Mouse (Mus musculus) forebrain, embryonic 11.5 days (tissue): ENCODE measurements around the gene Nfyc. TPM values are rescaled to one million over a fixed set of nuclear protein-coding genes. Genes with fewer than 3 reads are reported as not detected.
A peak's percentile ranks its signal among the peaks of the same experiment; 100 is the strongest.

Experiments used
- ATAC-seq: fragments of 200-750 bp; cut with Nextera tagmentation; replicated peaks from 2 replicates; pipeline ENCODE4 v1.8.0; 2017; ENCODE audit warnings: moderate TSS enrichment; ENCODE audit not compliant: low FRiP score
- DNase-seq: peaks from one replicate; pipeline ENCODE4 v3.0.0-alpha.2; 2017; ENCODE audit warnings: low spot score
- H3K27ac ChIP-seq: fragments of 300-500 bp; sonication (generic); 2 replicates; pipeline ENCODE4 v1.5.1; 2014; ENCODE audit warnings: low read depth, low read length
- H3K27me3 ChIP-seq: fragments of 300-500 bp; sonication (generic); 2 replicates; pipeline ENCODE4 v1.6.1; 2014; ENCODE audit warnings: mild to moderate bottlenecking, low read length, mixed read lengths; ENCODE audit not compliant: control insufficient read depth, insufficient read depth
- H3K36me3 ChIP-seq: fragments of 300-500 bp; sonication (generic); 2 replicates; pipeline ENCODE4 v1.6.1; 2014; ENCODE audit warnings: mild to moderate bottlenecking, low read length, moderate library complexity, mixed read lengths; ENCODE audit not compliant: control insufficient read depth, insufficient read depth
- H3K4me1 ChIP-seq: fragments of 300-500 bp; sonication (generic); replicated peaks from 2 replicates; pipeline ENCODE4 v1.6.1; 2014; ENCODE audit warnings: low read length, mixed read lengths; ENCODE audit not compliant: control insufficient read depth, insufficient read depth
- H3K4me2 ChIP-seq: fragments of 300-500 bp; sonication (generic); 2 replicates; pipeline ENCODE4 v1.6.1; 2014; ENCODE audit warnings: low read depth, mild to moderate bottlenecking, low read length, moderate library complexity, mixed read lengths; ENCODE audit not compliant: severe bottlenecking
- H3K4me3 ChIP-seq: fragments of 300-500 bp; sonication (generic); 2 replicates; pipeline ENCODE4 v1.5.1; 2014; ENCODE audit warnings: low read depth, low read length
- H3K9ac ChIP-seq: fragments of 300-500 bp; sonication (generic); 2 replicates; pipeline ENCODE4 v1.6.1; 2014; ENCODE audit warnings: low read length
- H3K9me3 ChIP-seq: fragments of 300-500 bp; sonication (generic); 2 replicates; pipeline ENCODE4 v1.6.1; 2016; ENCODE audit warnings: low read length, mixed read lengths; ENCODE audit not compliant: control insufficient read depth
- WGBS: fragments of 180-500 bp; shearing (Covaris S2); extraction: QIAGEN DNeasy Blood & Tissue Kit; methylation state at CpG from one replicate; pipeline ENCODE4 v1.1.7; 2014; 5-methylcytosine and 5-hydroxymethylcytosine counted together
- polyA plus RNA-seq: library from polyadenylated mRNA; unstranded; fragments of >200 nt; fragmentation: Nextera tagmentation; extraction: Ambion mirVana; gene quantifications from 2 replicates; pipeline ENCODE4 v1.2.1, GENCODE M21; 2014

Gene Nfyc
- polyA plus RNA-seq, 1 experiment from 2014 or later = 124 TPM

- Histone ChIP-seq H3K9ac (no peak overlapping the region), H3K27me3 (no peaks in the 10 kb centered on the region), H3K27ac (no peak overlapping the region), H3K4me2 (no peak overlapping the region), H3K4me3 (no peak overlapping the region), H3K36me3 (no peaks in the 10 kb centered on the region), H3K9me3 (no peaks in the 10 kb centered on the region), H3K4me1 (no peaks in the 10 kb centered on the region; the same call in 1 of the 2 replicates)
- DNase-seq (no peak), ATAC-seq (no peak)
- WGBS = 78% methylated on average over 1 of the region's 1 CpGs
These were observed 12.1 kb downstream of the Nfyc start for GRCm38 (mm10) chr4:120819296-120819695.

- ATAC-seq (no peak), DNase-seq (no peak)
- Histone ChIP-seq H3K4me2 (no peak overlapping the region), H3K4me1 (peaks cover 2% of the 10 kb centered on the region; the same call in 1 of the 2 replicates), H3K9ac (no peak overlapping the region), H3K27me3 (no peaks in the 10 kb centered on the region), H3K27ac (no peak overlapping the region), H3K9me3 (no peaks in the 10 kb centered on the region), H3K36me3 (no peaks in the 10 kb centered on the region), H3K4me3 (no peak overlapping the region)
- WGBS = 90% methylated on average over 2 of the region's 2 CpGs
These were observed 13.4 kb downstream of the Nfyc start for GRCm38 (mm10) chr4:120817951-120818350.

- Histone ChIP-seq H3K4me1 (peaks cover 2% of the 10 kb centered on the region; the same call in 1 of the 2 replicates), H3K36me3 (no peaks in the 10 kb centered on the region), H3K9me3 (no peaks in the 10 kb centered on the region), H3K27ac (no peak overlapping the region), H3K27me3 (no peaks in the 10 kb centered on the region), H3K9ac (no peak overlapping the region), H3K4me3 (no peak overlapping the region), H3K4me2 (no peak overlapping the region)
- no peak for ATAC-seq
- 27% methylated on average over 3 of the region's 3 CpGs for WGBS
- DNase-seq = no peak
These were observed 14.2 kb downstream of the Nfyc start for GRCm38 (mm10) chr4:120817002-120817774.

- Histone ChIP-seq H3K36me3 (no peaks in the 10 kb centered on the region), H3K4me1 (peaks cover 2% of the 10 kb centered on the region; the same call in 1 of the 2 replicates), H3K27ac (peak overlapping the region; percentile 60; the same call in 1 of the 2 replicates), H3K4me3 (peak overlapping the region; percentile 42), H3K9me3 (no peaks in the 10 kb centered on the region), H3K9ac (peak overlapping the region; percentile 62), H3K27me3 (no peaks in the 10 kb centered on the region), H3K4me2 (peak overlapping the region; percentile 62)
- DNase-seq (peak; percentile 79), ATAC-seq (peak; percentile 98)
- WGBS = 10% methylated on average over 10 of the region's 10 CpGs
These were observed 15.6 kb downstream of the Nfyc start for GRCm38 (mm10) chr4:120815622-120816334.

- 18% methylated on average over 4 of the region's 4 CpGs for WGBS
- Histone ChIP-seq H3K9ac (peak overlapping the region; percentile 62), H3K27me3 (no peaks in the 10 kb centered on the region), H3K36me3 (no peaks in the 10 kb centered on the region), H3K4me3 (peak overlapping the region; percentile 42), H3K27ac (peak overlapping the region; percentile 60; the same call in 1 of the 2 replicates), H3K4me1 (peaks cover 2% of the 10 kb centered on the region; the same call in 1 of the 2 replicates), H3K4me2 (peak overlapping the region; percentile 62), H3K9me3 (no peaks in the 10 kb centered on the region)
- peak; percentile 37 for ATAC-seq
- DNase-seq = no peak
These were observed 16.2 kb downstream of the Nfyc start for GRCm38 (mm10) chr4:120815163-120815562.

- Histone ChIP-seq H3K9ac (peak overlapping the region; percentile 24), H3K9me3 (no peaks in the 10 kb centered on the region), H3K4me2 (peak overlapping the region; percentile 62), H3K36me3 (no peaks in the 10 kb centered on the region), H3K4me3 (peak overlapping the region; percentile 42), H3K4me1 (peaks cover 2% of the 10 kb centered on the region; the same call in 1 of the 2 replicates), H3K27ac (no peak overlapping the region), H3K27me3 (no peaks in the 10 kb centered on the region)
- ATAC-seq (no peak), DNase-seq (no peak)
- 49% methylated on average over 4 of the region's 4 CpGs for WGBS
These were observed 17.2 kb downstream of the Nfyc start for GRCm38 (mm10) chr4:120814171-120814570.

GRCm38 (mm10) chr4:120813762-120814161 is 17.6 kb downstream of the Nfyc start:
- 26% methylated on average over 1 of the region's 1 CpGs for WGBS
- Histone ChIP-seq H3K36me3 (no peaks in the 10 kb centered on the region), H3K27me3 (no peaks in the 10 kb centered on the region), H3K4me3 (peak overlapping the region; percentile 42), H3K9me3 (no peaks in the 10 kb centered on the region), H3K4me2 (peak overlapping the region; percentile 62), H3K4me1 (peaks cover 2% of the 10 kb centered on the region; the same call in 1 of the 2 replicates), H3K9ac (peak overlapping the region; percentile 24), H3K27ac (no peak overlapping the region)
- DNase-seq (no peak), ATAC-seq (no peak)

GRCm38 (mm10) chr4:120805816-120806215 is 25.6 kb downstream of the Nfyc start:
- H3K9me3 ChIP-seq = no peaks in the 10 kb centered on the region
- H3K36me3 ChIP-seq = no peaks in the 10 kb centered on the region
- no peak overlapping the region for H3K27ac ChIP-seq
- H3K4me3 ChIP-seq = no peak overlapping the region
- H3K9ac ChIP-seq = no peak overlapping the region
- DNase-seq (no peak), ATAC-seq (no peak)
- H3K4me1 ChIP-seq = no peaks in the 10 kb centered on the region
- no peaks in the 10 kb centered on the region for H3K27me3 ChIP-seq
- no peak overlapping the region for H3K4me2 ChIP-seq
